Mouse (Mus musculus): ENCODE results near the gene Slc7a11.

Gene Slc7a11

DNA sequence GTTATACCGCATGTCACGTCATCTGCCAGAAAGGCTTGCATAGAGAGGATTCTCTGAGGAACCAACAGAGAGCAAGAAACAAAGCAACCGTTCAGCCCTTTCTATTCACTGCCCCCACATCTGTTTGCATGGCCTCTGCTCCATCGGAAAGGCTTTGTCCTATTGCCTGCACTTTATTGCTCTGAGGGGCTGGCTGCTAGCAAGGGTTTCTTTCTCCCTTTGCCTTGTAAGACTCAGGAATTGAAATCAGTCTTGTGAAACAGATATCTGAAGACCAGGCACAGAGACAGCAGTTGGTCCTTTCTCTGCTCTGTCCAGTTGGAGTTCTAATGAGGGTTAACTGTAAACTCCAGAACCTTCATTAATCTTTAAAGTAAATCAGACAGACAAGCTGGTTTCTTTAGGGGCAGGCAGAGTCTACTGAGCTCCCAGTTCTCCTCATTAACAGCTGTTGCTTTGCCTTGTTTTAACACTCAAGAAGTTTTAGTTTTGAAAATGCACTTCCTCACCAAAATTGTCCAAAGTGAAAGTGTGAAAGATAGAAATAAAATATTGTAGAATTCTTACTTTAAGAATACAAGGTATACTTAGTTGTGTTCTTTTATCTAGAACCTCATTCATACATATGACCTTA is 575.3 kb downstream of the Slc7a11 start:
- DNase-seq (ENCODE audit: low spot score in 2 of 2), result no peak

DNA sequence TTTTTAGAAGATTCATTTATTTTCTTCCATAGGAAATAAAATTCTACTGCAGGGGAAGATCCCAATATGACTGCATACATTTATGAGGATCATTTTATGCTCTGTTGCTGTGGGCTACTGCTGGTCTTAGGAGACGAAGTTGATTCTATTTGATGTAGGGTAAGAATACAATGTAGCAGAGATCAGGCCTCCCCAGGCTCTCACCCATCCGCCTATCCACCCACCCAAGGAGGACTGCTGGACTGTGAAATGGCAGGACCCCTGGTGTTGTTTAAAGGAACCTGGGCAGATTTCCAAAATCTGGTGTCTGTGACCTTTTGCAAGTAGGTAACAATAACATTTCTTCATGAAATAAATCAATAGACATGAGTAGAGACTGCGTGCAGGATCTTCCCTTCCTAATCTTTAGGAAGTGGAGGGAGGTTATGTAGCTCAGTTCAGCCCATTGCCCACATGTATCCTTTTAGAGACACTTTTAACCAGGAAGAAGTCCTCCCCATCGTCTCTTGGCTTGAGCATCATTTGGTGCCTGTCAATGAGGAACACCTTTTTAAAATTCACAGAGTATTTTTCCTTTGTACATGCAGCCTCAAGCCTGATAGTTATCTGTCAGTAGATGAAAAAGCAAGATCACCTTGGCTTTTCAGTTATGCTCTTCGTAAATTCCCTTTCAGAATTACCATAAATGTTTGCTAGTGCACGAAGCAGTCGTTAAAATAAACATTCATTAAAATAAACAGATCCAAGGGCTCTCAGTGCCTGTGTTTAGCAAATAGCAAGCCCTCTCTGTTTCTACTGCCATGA is 576.1 kb downstream of the Slc7a11 start:
- DNase-seq (ENCODE audit: low spot score in 2 of 2), result no peak

DNA sequence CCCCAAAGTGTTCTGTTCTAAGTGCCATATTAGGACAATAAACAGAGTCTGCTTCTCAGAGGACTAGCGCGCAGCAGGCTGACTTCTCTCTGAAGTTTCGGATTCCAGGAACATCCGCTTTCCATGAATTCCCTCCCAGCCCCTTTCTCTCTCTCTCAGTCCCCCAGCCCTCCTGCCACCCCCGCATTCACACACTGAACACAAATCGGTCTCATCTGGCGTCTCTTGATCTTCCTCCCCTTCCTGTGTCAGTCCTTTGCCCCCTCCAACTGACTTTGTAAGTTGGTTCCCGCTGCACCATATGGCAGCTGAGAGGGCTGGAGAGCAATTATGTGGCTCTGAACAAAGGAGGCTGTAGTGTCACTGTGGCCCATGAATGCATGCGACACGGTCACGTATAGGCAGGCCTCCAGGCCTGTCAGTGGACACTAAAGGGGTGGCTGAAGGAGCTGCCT is 577.3 kb downstream of the Slc7a11 start:
- DNase-seq (ENCODE audit: low spot score in 2 of 2), result no peak

DNA sequence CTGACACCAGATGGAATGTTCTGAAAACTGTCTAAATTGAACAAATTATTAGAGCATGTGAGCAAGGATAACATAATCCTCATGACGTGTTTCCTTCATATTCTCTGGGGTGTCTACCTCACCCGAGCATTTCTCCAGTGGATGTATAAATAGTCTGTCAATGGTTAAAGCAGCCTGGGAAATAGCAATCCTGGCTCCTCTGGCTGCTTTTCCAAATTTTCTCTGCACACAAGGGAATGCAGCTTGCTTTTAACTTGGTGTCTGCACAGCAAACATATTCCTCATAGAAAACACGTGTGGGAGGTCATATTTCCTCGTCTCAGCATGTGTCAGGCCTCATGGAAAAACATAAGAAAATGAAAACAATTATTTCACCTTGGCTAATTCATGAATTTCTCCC is 586.6 kb downstream of the Slc7a11 start:
- DNase-seq (ENCODE audit: low spot score in 2 of 2), result no peak

DNA sequence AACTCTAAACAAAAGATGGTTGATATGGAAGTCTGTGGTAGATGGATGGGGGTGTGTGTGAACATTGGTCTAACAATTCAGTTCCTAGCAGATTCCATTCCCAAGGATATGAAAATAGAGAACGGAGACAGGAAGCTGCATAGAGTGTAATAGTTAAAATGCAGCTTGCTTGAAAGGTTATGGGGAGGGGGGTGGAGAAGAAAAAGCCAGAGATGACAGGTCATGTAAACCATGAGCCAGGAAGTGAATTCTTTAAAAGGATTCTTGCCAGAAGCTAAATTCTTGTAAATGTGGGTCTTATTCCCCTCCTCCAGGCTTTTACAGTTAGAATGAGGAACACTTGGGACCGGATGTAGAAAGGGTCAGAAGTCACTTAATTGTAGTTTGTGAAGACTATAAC is 589.1 kb downstream of the Slc7a11 start:
- no peak for DNase-seq (ENCODE audit: low spot score in 2 of 2)

DNA sequence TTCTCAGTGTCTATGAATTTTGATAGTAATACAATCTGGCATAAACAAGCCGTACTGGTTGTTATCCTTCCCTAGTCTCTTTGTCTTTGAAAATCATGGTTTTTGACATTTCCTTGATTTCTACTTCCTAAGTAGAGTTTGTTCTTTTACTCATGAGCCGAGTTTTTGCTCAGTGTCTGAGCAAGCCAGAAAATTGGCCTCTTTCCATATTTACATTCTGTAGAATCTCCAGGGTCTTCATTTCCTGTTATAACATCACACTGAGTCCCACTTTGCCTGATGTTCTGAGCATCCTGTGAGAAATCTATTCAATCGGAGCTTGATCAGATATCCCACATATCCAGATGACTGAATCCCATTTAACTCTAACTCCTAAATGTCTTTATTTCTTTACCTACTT is 600.4 kb downstream of the Slc7a11 start:
- DNase-seq (ENCODE audit: low spot score in 2 of 2), result no peak

Data from frontal cortex, postnatal 14 days (tissue).